Mouse (Mus musculus): ENCODE data around the gene Rarres2.

DNA sequence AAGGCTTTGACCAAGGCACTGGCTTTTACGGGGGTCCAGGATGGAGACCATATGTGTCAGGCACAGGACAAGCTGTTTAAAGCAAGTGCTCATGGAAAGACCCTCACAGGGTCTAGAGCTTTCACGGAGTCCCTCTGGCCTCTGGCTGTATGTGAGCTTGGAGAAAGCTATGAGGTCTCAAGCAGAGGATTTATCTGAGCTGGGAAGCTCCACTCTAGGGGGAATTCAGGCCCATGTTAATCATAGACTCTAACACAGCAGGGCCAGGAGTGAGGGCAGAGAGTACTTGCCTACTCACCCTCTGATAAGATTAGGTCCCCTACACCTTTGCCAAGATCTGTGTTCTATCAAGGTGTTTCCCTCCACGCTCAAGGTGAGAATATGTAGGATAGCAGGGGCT, 30.0 kb downstream of the Rarres2 start:
- TF ChIP-seq MAX (IDR thresholded peaks at IDR 0.05; ENCODE audit: low read length) (no peak), USF1 (IDR thresholded peaks at IDR 0.05; ENCODE audit: low read depth, low read length) (no peak), CTCF (IDR thresholded peaks at IDR 0.05 in 2 of 3, conservative IDR thresholded peaks at IDR 0.05 in 1 of 3; ENCODE audit: control insufficient read depth in 1 of 3, insufficient read depth in 1 of 3, low read depth in 2 of 3, low read length in 3 of 3, poor library complexity in 1 of 3, severe bottlenecking in 1 of 3) (no peak), POLR2A (IDR thresholded peaks at IDR 0.05; ENCODE audit: control insufficient read depth in 1 of 2, insufficient read depth in 1 of 2, low read depth in 1 of 2, low read length in 2 of 2, poor library complexity in 1 of 2) (no peak), MXI1 (IDR thresholded peaks at IDR 0.05; ENCODE audit: low read depth, low read length) (no peak), ZKSCAN1 (IDR thresholded peaks at IDR 0.05; ENCODE audit: low read depth, low read length) (no peak), MYC (IDR thresholded peaks at IDR 0.05; ENCODE audit: low read depth, low read length) (no peak)
